Mouse (Mus musculus): Measurements from ENCODE around the gene Xrra1. TPM values are rescaled to one million over a fixed set of nuclear protein-coding genes. Genes with fewer than 3 reads are reported as not detected.

Gene Xrra1
- total RNA-seq, 2 experiments from 2014 or later: 2.1 to 2.4 TPM

DNA sequence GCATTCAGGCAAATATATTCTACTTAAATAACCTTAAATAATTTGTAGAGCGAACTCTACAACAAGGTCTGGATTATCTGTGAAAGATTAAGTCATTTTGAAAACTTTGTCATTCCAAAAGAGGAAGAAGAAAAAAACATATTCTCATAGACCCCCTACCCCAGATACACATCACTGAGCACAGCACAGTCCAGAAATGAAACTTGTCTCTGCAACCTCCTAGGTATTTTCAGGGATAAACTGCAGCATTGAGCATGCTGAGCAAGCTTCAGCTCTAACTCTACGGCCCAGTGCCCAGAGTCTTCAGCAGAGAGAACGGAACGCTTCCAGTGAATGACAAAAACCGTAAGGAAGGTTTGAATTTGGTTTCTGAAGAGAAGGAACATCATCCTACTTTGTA is 8.4 kb upstream of the Xrra1 start:
- DNase-seq (ENCODE audit: low spot score in 2 of 2): no peak

DNA sequence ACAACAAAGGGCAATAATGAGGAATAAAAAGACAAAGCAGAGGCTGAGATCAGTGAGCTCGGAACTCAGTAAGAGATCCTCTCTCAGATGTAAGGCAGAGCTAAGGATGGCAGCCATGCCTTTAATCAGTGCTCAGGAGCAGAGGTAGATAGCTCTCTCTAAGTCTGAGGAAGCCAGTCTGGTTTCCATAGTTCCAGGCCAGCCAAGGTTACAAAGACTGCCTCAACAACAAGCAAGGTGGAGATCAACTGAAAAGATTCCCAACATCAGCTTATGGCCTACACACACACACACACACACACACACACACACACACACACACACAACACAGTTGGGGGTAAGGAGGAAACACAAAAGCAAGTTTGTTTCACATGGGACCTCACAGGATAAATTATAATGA is 7.8 kb upstream of the Xrra1 start:
- DNase-seq (ENCODE audit: low spot score in 2 of 2): no peak

- DNase-seq (ENCODE audit: low spot score in 2 of 2): no peak
These were observed 7.3 kb upstream of the Xrra1 start for GRCm38 (mm10) chr7:99851618-99852017.

- DNase-seq (ENCODE audit: low spot score in 2 of 2): no peak
These were observed 5.6 kb upstream of the Xrra1 start for GRCm38 (mm10) chr7:99853350-99853749.

DNA sequence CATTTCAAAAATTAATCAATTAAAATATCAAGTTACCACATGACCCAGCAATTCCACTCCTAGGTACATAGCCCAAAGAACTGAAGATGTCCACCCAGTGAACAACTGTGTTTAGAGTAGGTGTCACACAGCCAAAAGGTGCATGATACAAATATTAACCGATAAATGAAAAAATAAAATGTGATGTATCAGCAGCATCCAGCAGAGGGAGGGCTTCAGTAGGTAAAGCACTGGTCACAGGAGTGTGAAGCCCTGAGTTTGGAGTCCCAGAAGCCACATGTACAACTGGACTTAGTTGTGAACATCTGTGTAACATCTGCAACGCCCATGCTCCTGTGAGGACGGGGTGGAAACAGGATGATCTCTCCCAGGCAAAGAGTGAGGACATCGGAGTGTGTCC is 4.6 kb upstream of the Xrra1 start:
- no peak for DNase-seq (ENCODE audit: low spot score in 2 of 2)

GRCm38 (mm10) chr7:99856266-99856861 is 2.6 kb upstream of the Xrra1 start:
- DNase-seq (ENCODE audit: low spot score in 2 of 2): no peak

DNA sequence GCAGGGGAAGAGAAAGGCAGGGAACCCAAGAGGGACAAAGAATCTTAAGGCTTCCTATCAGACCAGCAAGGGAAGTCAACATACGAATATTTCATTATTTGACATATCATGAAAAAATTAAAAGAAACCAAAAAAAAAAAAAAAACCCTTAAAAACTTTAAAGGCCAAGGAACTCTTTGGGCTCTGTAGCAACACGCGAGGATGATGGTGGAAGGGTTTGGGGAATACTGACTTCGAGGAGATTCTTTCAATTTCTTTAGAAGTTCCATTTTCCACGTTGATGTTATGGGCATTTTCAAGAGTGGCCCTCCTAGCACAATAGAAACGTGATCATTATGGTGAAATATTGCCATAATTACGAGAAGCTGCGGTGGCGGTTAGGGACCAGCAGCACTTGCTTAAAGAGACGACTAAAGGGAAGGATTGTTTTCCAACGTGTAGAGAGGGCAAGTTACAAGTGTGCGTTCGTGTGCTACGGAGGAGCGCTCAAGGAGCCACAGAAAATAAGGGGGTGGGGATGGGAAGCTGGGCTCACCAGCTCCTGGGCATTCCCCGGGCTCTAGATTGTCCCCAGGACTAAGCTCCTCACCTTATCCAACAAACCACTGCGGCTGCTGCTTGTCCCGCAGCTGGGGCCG is 622 bp upstream of the Xrra1 start:
- no peak for DNase-seq (ENCODE audit: low spot score in 2 of 2)

DNA sequence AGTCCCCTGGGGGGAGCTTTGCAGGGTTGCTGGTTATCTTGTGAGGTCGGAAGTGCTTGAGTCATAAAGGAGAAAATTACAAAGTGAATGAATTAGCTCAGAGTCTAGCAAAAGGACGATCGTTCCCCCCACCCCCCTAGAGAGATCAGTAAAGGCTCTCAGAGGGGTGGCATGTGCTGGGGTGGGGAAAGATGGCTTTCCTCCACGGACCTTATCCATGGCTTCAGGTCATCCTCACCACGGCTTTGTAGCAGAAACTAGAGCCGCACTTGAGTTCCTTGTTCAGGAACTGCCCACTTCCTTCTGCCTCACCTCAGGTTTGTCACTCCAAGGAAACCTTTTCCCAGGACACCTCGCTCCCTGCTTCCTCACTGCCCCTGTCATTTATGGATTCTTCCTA is 4.4 kb downstream of the Xrra1 start, which contains the start of gene Spcs2:
TSS of gene Spcs2 (minus strand) at position 101 of the 400 bp plus-strand sequence.
- DNase-seq (ENCODE audit: low spot score in 2 of 2): no peak

GRCm38 (mm10) chr7:99864241-99865028 is 5.5 kb downstream of the Xrra1 start:
- no peak for DNase-seq (ENCODE audit: low spot score in 2 of 2)

- no peak for DNase-seq (ENCODE audit: low spot score in 2 of 2)
These were observed 6.3 kb downstream of the Xrra1 start for GRCm38 (mm10) chr7:99865219-99865618.

DNA sequence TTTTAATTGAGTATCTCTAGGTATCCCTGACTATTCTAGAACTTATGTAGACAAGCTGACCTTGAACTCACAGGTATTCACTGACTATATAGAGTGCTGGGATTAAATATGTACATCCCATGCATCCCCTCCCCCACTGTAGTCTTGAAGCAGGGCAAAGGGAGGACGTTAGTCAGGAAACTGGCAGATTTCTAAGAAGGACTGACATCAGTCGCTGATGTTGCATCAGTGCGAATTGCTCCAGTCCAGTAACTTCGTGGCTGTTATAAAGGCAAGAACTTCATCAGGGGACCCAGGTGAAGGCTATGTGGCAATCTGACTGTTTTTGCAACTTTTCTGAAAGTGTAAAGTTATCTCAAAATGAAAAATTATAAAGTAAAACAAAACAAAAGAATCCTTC is 10.4 kb downstream of the Xrra1 start:
- DNase-seq (ENCODE audit: low spot score in 2 of 2): no peak

DNA sequence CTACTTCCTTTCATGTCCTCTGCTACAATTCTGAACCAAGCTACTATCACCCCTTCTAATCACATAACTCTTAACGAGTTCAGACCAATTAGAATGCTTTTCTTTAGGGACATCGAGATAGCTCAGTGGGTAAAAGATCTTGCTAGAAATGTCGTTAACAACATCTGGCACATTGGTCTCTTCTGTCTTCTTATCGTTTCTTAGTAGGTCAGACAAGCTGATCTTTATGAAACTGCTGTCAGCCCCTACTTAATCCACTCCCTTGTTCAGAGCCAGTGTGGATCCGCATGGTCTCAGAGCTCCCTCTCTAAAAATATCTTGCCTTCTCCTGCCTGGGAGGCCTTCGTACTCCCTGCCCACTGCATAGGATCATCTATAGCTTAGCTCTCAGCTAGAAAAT is 15.0 kb downstream of the Xrra1 start:
- DNase-seq (ENCODE audit: low spot score in 2 of 2): no peak

DNA sequence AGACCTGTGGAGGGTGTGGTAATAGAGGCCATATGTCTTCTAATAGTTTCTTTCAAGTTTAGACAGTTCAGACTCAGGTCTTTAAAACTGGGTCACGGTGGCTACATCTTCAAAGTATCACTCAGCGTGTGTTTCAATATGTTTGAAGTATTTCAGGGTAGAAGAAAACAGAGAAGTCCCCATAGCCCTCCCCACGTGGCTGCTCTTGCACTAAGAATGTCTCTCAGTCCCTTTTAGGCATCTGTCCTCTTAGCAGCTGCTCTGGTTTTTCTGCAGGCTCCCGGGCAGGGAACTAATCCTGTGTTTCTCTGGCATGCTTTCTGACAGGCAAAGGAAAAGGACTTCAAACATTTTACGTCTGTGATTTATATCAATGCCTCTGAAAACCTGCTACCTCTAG is 17.0 kb downstream of the Xrra1 start:
- no peak for DNase-seq (ENCODE audit: low spot score in 2 of 2)

- peak; percentile 58 to 82 for DNase-seq (ENCODE audit: low spot score in 2 of 2)
These were observed 17.4 kb downstream of the Xrra1 start for GRCm38 (mm10) chr7:99876345-99876744.

GRCm38 (mm10) chr7:99878254-99878653 is 19.3 kb downstream of the Xrra1 start:
- no peak for DNase-seq (ENCODE audit: low spot score in 2 of 2)

- no peak for DNase-seq (ENCODE audit: low spot score in 2 of 2)
These were observed 28.4 kb downstream of the Xrra1 start for GRCm38 (mm10) chr7:99887230-99887735.

GRCm38 (mm10) chr7:99887743-99888142 is 28.8 kb downstream of the Xrra1 start:
- DNase-seq (ENCODE audit: low spot score in 2 of 2): no peak

GRCm38 (mm10) chr7:99889175-99889880 is 30.4 kb downstream of the Xrra1 start:
- no peak for DNase-seq (ENCODE audit: low spot score in 2 of 2)

GRCm38 (mm10) chr7:99890168-99890755 is 31.3 kb downstream of the Xrra1 start:
- DNase-seq (ENCODE audit: low spot score in 2 of 2): no peak

DNA sequence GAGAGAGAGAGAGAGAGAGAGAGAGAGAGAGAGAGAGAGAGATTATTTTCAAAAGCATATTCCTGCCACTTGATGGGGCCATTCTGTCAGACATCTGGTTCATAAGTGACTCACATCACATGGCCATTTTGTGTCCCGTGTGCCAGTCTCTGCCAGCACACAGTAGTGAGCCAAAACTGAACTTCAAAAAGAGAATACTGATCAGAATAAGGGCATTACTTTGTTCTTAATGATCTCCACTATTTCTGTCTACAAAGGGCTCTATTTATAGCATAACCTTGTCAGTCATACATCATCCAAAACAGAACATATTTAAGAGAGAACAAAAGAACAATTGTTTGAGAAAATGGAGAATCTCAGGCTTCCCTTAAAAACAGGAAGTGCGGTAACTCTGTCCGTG is 32.6 kb downstream of the Xrra1 start:
- no peak for DNase-seq (ENCODE audit: low spot score in 2 of 2)

- no peak for DNase-seq (ENCODE audit: low spot score in 2 of 2)
These were observed 33.4 kb downstream of the Xrra1 start for GRCm38 (mm10) chr7:99892351-99892750.
